Mouse (Mus musculus) hindbrain, embryonic 12.5 days (tissue): ENCODE results near the gene Gtf3c6. TPM values are rescaled to one million over a fixed set of nuclear protein-coding genes. Genes with fewer than 3 reads are reported as not detected.

Experiments used
- polyA plus RNA-seq: library from polyadenylated mRNA; unstranded; fragments of >200 nt; fragmentation: Nextera tagmentation; extraction: Ambion mirVana; gene quantifications from 2 replicates; pipeline ENCODE4 v1.2.1, GENCODE M21; 2016

Gene Gtf3c6
- polyA plus RNA-seq, 1 experiment from 2014 or later: 135 TPM

Other genes starting within 250 kb of the Gtf3c6 start
- 0.35 and 0.49 TPM in 2 replicates for gene Mfsd4b1, start 232.8 kb downstream of the Gtf3c6 start, polyA plus RNA-seq
- 12.6 and 13.6 TPM in 2 replicates for gene Slc16a10, start 115.8 kb downstream of the Gtf3c6 start, polyA plus RNA-seq
- gene Rpf2, start 11.1 kb downstream of the Gtf3c6 start, polyA plus RNA-seq: 65.4 and 67.0 TPM in 2 replicates
- gene Amd1, start 44.1 kb upstream of the Gtf3c6 start, polyA plus RNA-seq: 53.7 and 57.7 TPM in 2 replicates
- gene Cdk19, start 81.5 kb upstream of the Gtf3c6 start, polyA plus RNA-seq: 15.0 and 16.7 TPM in 2 replicates